Mouse (Mus musculus) heart, adult 2 months (tissue): ENCODE measurements at regions not wholly inside any gene's neighbourhood (a gene's known extent, or its start where the extent isn't known, plus 50 kb on each side); places are given as distances from the start of the nearest gene placed in this dataset.

Experiments used
- CTCF ChIP-seq: fragments of 200-600 bp; IDR thresholded peaks from 2 replicates; pipeline ENCODE4 v1.8.1; 2022; ENCODE audit warnings: antibody characterized with exemption, mild to moderate bottlenecking, moderate library complexity
- POLR2A ChIP-seq: fragments of 200-500 bp; IDR thresholded peaks from 2 replicates; pipeline ENCODE4 v1.6.1; 2011; ENCODE audit warnings: mild to moderate bottlenecking, low read depth, low read length, control low read depth; ENCODE audit not compliant: insufficient read depth

GRCm38 (mm10) chr8:34397583-34398411 is 286.3 kb upstream of the Gm10131 start:
- no peak for TF ChIP-seq CTCF
- TF ChIP-seq POLR2A, result no peak
